Mouse (Mus musculus): ENCODE results near the gene Stoml1. TPM values are rescaled to one million over a fixed set of nuclear protein-coding genes. Genes with fewer than 3 reads are reported as not detected.
A peak's percentile ranks its signal among the peaks of the same experiment; 100 is the strongest.
"Not testable (repeated sequence)": the region's sequence is repeated elsewhere in the genome, so short reads cannot be mapped to it uniquely, and the experiment has no call there.

Stoml1 gene
- polyA plus RNA-seq, 1 experiment from 2014 or later: 6.7 TPM

- ATAC-seq (peak; percentile 77), DNase-seq (peak; percentile 88)
- Histone ChIP-seq H3K9ac (replicated peaks) (peak overlapping the region; percentile 86), H3K4me3 (ENCODE audit: low read depth, low read length) (peak overlapping the region; percentile 80), H3K4me2 (ENCODE audit: low read depth, low read length) (peak overlapping the region; percentile 84), H3K27ac (ENCODE audit: low read depth) (peak overlapping the region; percentile 74), H3K27me3 (ENCODE audit: insufficient read depth, low read length) (no peaks in the 10 kb centered on the region), H3K36me3 (replicated peaks; ENCODE audit: insufficient read depth, low read length) (peaks cover 25% of the 10 kb centered on the region), H3K9me3 (ENCODE audit: low read length) (no peaks in the 10 kb centered on the region), H3K4me1 (ENCODE audit: insufficient read depth) (peaks cover 41% of the 10 kb centered on the region)
- TF ChIP-seq EP300 (IDR thresholded peaks at IDR 0.05; ENCODE audit: low read depth) (no peak), CTCF (IDR thresholded peaks at IDR 0.05; ENCODE audit: low read depth) (peak; percentile 95)
- 12% methylated on average over 25 of the region's 25 CpGs for WGBS (ENCODE audit: insufficient replicate concordance)
These were observed 5.8 kb upstream of the Stoml1 start for GRCm38 (mm10) chr9:58247064-58247759.

GRCm38 (mm10) chr9:58248746-58249413 lies 4.1 kb upstream of the Stoml1 start:
- WGBS (ENCODE audit: insufficient replicate concordance): 5% methylated on average over 7 of the region's 7 CpGs
- DNase-seq (peak; percentile 42), ATAC-seq (no peak)
- H3K9me3 ChIP-seq (ENCODE audit: low read length): no peaks in the 10 kb centered on the region
- peak overlapping the region; percentile 86 for H3K9ac ChIP-seq (replicated peaks)
- peaks cover 26% of the 10 kb centered on the region for H3K4me1 ChIP-seq (ENCODE audit: insufficient read depth)
- no peak for TF ChIP-seq CTCF (IDR thresholded peaks at IDR 0.05; ENCODE audit: low read depth)
- TF ChIP-seq EP300 (IDR thresholded peaks at IDR 0.05; ENCODE audit: low read depth): no peak
- H3K27ac ChIP-seq (ENCODE audit: low read depth): peak overlapping the region; percentile 95
- no peaks in the 10 kb centered on the region for H3K27me3 ChIP-seq (ENCODE audit: insufficient read depth, low read length)
- peak overlapping the region; percentile 84 for H3K4me2 ChIP-seq (ENCODE audit: low read depth, low read length)
- peak overlapping the region; percentile 80 for H3K4me3 ChIP-seq (ENCODE audit: low read depth, low read length)
- H3K36me3 ChIP-seq (replicated peaks; ENCODE audit: insufficient read depth, low read length): peaks cover 10% of the 10 kb centered on the region

GRCm38 (mm10) chr9:58249592-58250192 lies 3.3 kb upstream of the Stoml1 start, which contains the start of gene Pml:
Pml (minus strand) TSS chr9:58249786.
- DNase-seq: peak; percentile 84
- Histone ChIP-seq H3K4me3 (ENCODE audit: low read depth, low read length) (peak within 1 kb of the TSS; percentile 80), H3K4me2 (ENCODE audit: low read depth, low read length) (peak within 1 kb of the TSS; percentile 84), H3K27ac (ENCODE audit: low read depth) (peak within 1 kb of the TSS; percentile 95), H3K36me3 (replicated peaks; ENCODE audit: insufficient read depth, low read length) (peaks cover 7% of the 10 kb centered on the region), H3K4me1 (ENCODE audit: insufficient read depth) (peaks cover 21% of the 10 kb centered on the region), H3K9me3 (ENCODE audit: low read length) (no peaks in the 10 kb centered on the region), H3K27me3 (ENCODE audit: insufficient read depth, low read length) (no peaks in the 10 kb centered on the region), H3K9ac (replicated peaks) (peak within 1 kb of the TSS; percentile 86)
- TF ChIP-seq EP300 (IDR thresholded peaks at IDR 0.05; ENCODE audit: low read depth): peak; percentile 43; the same call in 1 of the 2 replicates
- TF ChIP-seq CTCF (IDR thresholded peaks at IDR 0.05; ENCODE audit: low read depth): peak; percentile 42
- WGBS (ENCODE audit: insufficient replicate concordance): under 1% methylated on average over 16 of the region's 16 CpGs
- peak; percentile 57 for ATAC-seq

- Histone ChIP-seq H3K9ac (replicated peaks) (peak overlapping the region; percentile 86), H3K27ac (ENCODE audit: low read depth) (peak overlapping the region; percentile 95), H3K4me3 (ENCODE audit: low read depth, low read length) (peak overlapping the region; percentile 80), H3K9me3 (ENCODE audit: low read length) (no peaks in the 10 kb centered on the region), H3K36me3 (replicated peaks; ENCODE audit: insufficient read depth, low read length) (peaks cover 4% of the 10 kb centered on the region), H3K4me1 (ENCODE audit: insufficient read depth) (peaks cover 21% of the 10 kb centered on the region), H3K27me3 (ENCODE audit: insufficient read depth, low read length) (no peaks in the 10 kb centered on the region), H3K4me2 (ENCODE audit: low read depth, low read length) (peak overlapping the region; percentile 84)
- no peak for TF ChIP-seq EP300 (IDR thresholded peaks at IDR 0.05; ENCODE audit: low read depth)
- TF ChIP-seq CTCF (IDR thresholded peaks at IDR 0.05; ENCODE audit: low read depth): no peak
- no peak for ATAC-seq
- no peak for DNase-seq
- WGBS (ENCODE audit: insufficient replicate concordance): 77% methylated on average over 8 of the region's 8 CpGs
These were observed 2.6 kb upstream of the Stoml1 start for GRCm38 (mm10) chr9:58250322-58250721.

- H3K27ac ChIP-seq (ENCODE audit: low read depth): peak overlapping the region; percentile 20; the same call in 1 of the 2 replicates
- not testable (repeated sequence) for DNase-seq; H3K4me2 ChIP-seq (ENCODE audit: low read depth, low read length); H3K9ac ChIP-seq (replicated peaks); H3K36me3 ChIP-seq (replicated peaks; ENCODE audit: insufficient read depth, low read length); H3K27me3 ChIP-seq (ENCODE audit: insufficient read depth, low read length); H3K4me3 ChIP-seq (ENCODE audit: low read depth, low read length); ATAC-seq; H3K9me3 ChIP-seq (ENCODE audit: low read length)
- 97% methylated on average over 1 of the region's 1 CpGs for WGBS (ENCODE audit: insufficient replicate concordance)
- H3K4me1 ChIP-seq (ENCODE audit: insufficient read depth): peaks cover 24% of the 10 kb centered on the region
These were observed 2.2 kb upstream of the Stoml1 start for GRCm38 (mm10) chr9:58250730-58251129.

GRCm38 (mm10) chr9:58253805-58254122 lies 800 bp downstream of the Stoml1 start:
- 59% methylated on average over 5 of the region's 5 CpGs for WGBS (ENCODE audit: insufficient replicate concordance)
- Histone ChIP-seq H3K9ac (replicated peaks) (peak overlapping the region; percentile 70), H3K27ac (ENCODE audit: low read depth) (peak overlapping the region; percentile 72), H3K4me2 (ENCODE audit: low read depth, low read length) (peak overlapping the region; percentile 77), H3K4me1 (ENCODE audit: insufficient read depth) (peaks cover 21% of the 10 kb centered on the region), H3K4me3 (ENCODE audit: low read depth, low read length) (peak overlapping the region; percentile 66)
- H3K9me3 ChIP-seq (ENCODE audit: low read length); DNase-seq; ATAC-seq; H3K36me3 ChIP-seq (replicated peaks; ENCODE audit: insufficient read depth, low read length); H3K27me3 ChIP-seq (ENCODE audit: insufficient read depth, low read length): not testable (repeated sequence)

Data from liver, postnatal 0 days (tissue).